Mouse (Mus musculus): Measurements from ENCODE around the gene Orai3. TPM values are rescaled to one million over a fixed set of nuclear protein-coding genes. Genes with fewer than 3 reads are reported as not detected.

The Orai3 gene
- total RNA-seq, 1 experiment: 14.0 TPM

- Histone ChIP-seq H3K4me1 (ENCODE audit: control insufficient read depth in 2 of 2, insufficient read depth in 2 of 2, low read length in 2 of 2, poor library complexity in 1 of 2) (peaks cover 0 to 5% of the 10 kb centered on the region in 2 experiments; a peak in 1 of 4 replicates), H3K27ac (ENCODE audit: insufficient read depth, low read depth, low read length, poor library complexity, severe bottlenecking) (no peak overlapping the region), H3K9me3 (ENCODE audit: control insufficient read depth, insufficient read depth, low read depth, low read length) (no peaks in the 10 kb centered on the region), H3K9ac (ENCODE audit: insufficient read depth, low read depth, low read length, poor library complexity, severe bottlenecking) (peak overlapping the region; percentile 40), H3K4me3 (ENCODE audit: insufficient read depth in 1 of 2, low read depth in 1 of 2, low read length in 2 of 2, poor library complexity in 1 of 2, severe bottlenecking in 1 of 2) (peak overlapping the region; percentile 3 to 61; a peak in 2 of 4 replicates), H3K36me3 (ENCODE audit: control insufficient read depth, insufficient read depth, low read length, poor library complexity, severe bottlenecking) (peaks cover 44% of the 10 kb centered on the region)
- DNase-seq (ENCODE audit: low read depth, low spot score): no peak
- TF ChIP-seq MAFK (IDR thresholded peaks at IDR 0.05; ENCODE audit: insufficient read depth, low read depth, low read length) (no peak), ZC3H11A (IDR thresholded peaks at IDR 0.05; ENCODE audit: borderline replicate concordance, low read depth, low read length) (no peak), HCFC1 (IDR thresholded peaks at IDR 0.05; ENCODE audit: borderline replicate concordance, insufficient read depth, low read length) (no peak), ZNF384 (IDR thresholded peaks at IDR 0.05; ENCODE audit: low read depth, low read length) (no peak), CHD2 (IDR thresholded peaks at IDR 0.05; ENCODE audit: low read depth, low read length) (no peak)
- in situ Hi-C loops (cut with MboI; ENCODE audit: low sequenced_read_pairs in 2 of 2, unreplicated experiment in 2 of 2): no loop called here
These were observed 31.5 kb downstream of the Orai3 start for GRCm38 (mm10) chr7:127801010-127801621.

GRCm38 (mm10) chr7:127802313-127802712 is 32.7 kb downstream of the Orai3 start:
- Histone ChIP-seq H3K9me3 (ENCODE audit: control insufficient read depth, insufficient read depth, low read depth, low read length) (no peaks in the 10 kb centered on the region), H3K36me3 (ENCODE audit: control insufficient read depth, insufficient read depth, low read length, poor library complexity, severe bottlenecking) (peaks cover 32% of the 10 kb centered on the region), H3K9ac (ENCODE audit: insufficient read depth, low read depth, low read length, poor library complexity, severe bottlenecking) (no peak overlapping the region), H3K27ac (ENCODE audit: insufficient read depth, low read depth, low read length, poor library complexity, severe bottlenecking) (no peak overlapping the region), H3K4me1 (ENCODE audit: control insufficient read depth in 2 of 2, insufficient read depth in 2 of 2, low read length in 2 of 2, poor library complexity in 1 of 2) (peaks cover 0 to 5% of the 10 kb centered on the region in 2 experiments; a peak in 1 of 4 replicates), H3K4me3 (ENCODE audit: insufficient read depth in 1 of 2, low read depth in 1 of 2, low read length in 2 of 2, poor library complexity in 1 of 2, severe bottlenecking in 1 of 2) (no peak overlapping the region)
- no peak for TF ChIP-seq CHD2 (IDR thresholded peaks at IDR 0.05; ENCODE audit: low read depth, low read length)
- no peak for TF ChIP-seq ZNF384 (IDR thresholded peaks at IDR 0.05; ENCODE audit: low read depth, low read length)
- no peak for TF ChIP-seq HCFC1 (IDR thresholded peaks at IDR 0.05; ENCODE audit: borderline replicate concordance, insufficient read depth, low read length)
- no peak for TF ChIP-seq ZC3H11A (IDR thresholded peaks at IDR 0.05; ENCODE audit: borderline replicate concordance, low read depth, low read length)
- TF ChIP-seq MAFK (IDR thresholded peaks at IDR 0.05; ENCODE audit: insufficient read depth, low read depth, low read length): no peak
- DNase-seq (ENCODE audit: low read depth, low spot score): no peak
- in situ Hi-C loops (cut with MboI; ENCODE audit: low sequenced_read_pairs in 2 of 2, unreplicated experiment in 2 of 2): no loop called here

GRCm38 (mm10) chr7:127808821-127809220 is 39.2 kb downstream of the Orai3 start:
- no peak overlapping the region for H3K27ac ChIP-seq (ENCODE audit: insufficient read depth, low read depth, low read length, poor library complexity, severe bottlenecking)
- H3K9ac ChIP-seq (ENCODE audit: insufficient read depth, low read depth, low read length, poor library complexity, severe bottlenecking): no peak overlapping the region
- no peak for DNase-seq (ENCODE audit: low read depth, low spot score)
- H3K4me3 ChIP-seq (ENCODE audit: insufficient read depth in 1 of 2, low read depth in 1 of 2, low read length in 2 of 2, poor library complexity in 1 of 2, severe bottlenecking in 1 of 2): no peak overlapping the region
- H3K9me3 ChIP-seq (ENCODE audit: control insufficient read depth, insufficient read depth, low read depth, low read length): no peaks in the 10 kb centered on the region
- peaks cover 2 to 10% of the 10 kb centered on the region in 2 experiments; a peak in 2 of 4 replicates for H3K4me1 ChIP-seq (ENCODE audit: control insufficient read depth in 2 of 2, insufficient read depth in 2 of 2, low read length in 2 of 2, poor library complexity in 1 of 2)
- TF ChIP-seq ZC3H11A (IDR thresholded peaks at IDR 0.05; ENCODE audit: borderline replicate concordance, low read depth, low read length) (no peak), MAFK (IDR thresholded peaks at IDR 0.05; ENCODE audit: insufficient read depth, low read depth, low read length) (no peak), HCFC1 (IDR thresholded peaks at IDR 0.05; ENCODE audit: borderline replicate concordance, insufficient read depth, low read length) (no peak), ZNF384 (IDR thresholded peaks at IDR 0.05; ENCODE audit: low read depth, low read length) (no peak), CHD2 (IDR thresholded peaks at IDR 0.05; ENCODE audit: low read depth, low read length) (no peak)
- no peaks in the 10 kb centered on the region for H3K36me3 ChIP-seq (ENCODE audit: control insufficient read depth, insufficient read depth, low read length, poor library complexity, severe bottlenecking)
- in situ Hi-C loops (cut with MboI; ENCODE audit: low sequenced_read_pairs in 2 of 2, unreplicated experiment in 2 of 2): no loop called here

- no peak for TF ChIP-seq CHD2 (IDR thresholded peaks at IDR 0.05; ENCODE audit: low read depth, low read length)
- TF ChIP-seq MAFK (IDR thresholded peaks at IDR 0.05; ENCODE audit: insufficient read depth, low read depth, low read length): no peak
- TF ChIP-seq ZC3H11A (IDR thresholded peaks at IDR 0.05; ENCODE audit: borderline replicate concordance, low read depth, low read length): no peak
- TF ChIP-seq HCFC1 (IDR thresholded peaks at IDR 0.05; ENCODE audit: borderline replicate concordance, insufficient read depth, low read length): no peak
- TF ChIP-seq ZNF384 (IDR thresholded peaks at IDR 0.05; ENCODE audit: low read depth, low read length): no peak
- Histone ChIP-seq H3K4me3 (ENCODE audit: insufficient read depth in 1 of 2, low read depth in 1 of 2, low read length in 2 of 2, poor library complexity in 1 of 2, severe bottlenecking in 1 of 2) (no peak overlapping the region), H3K9ac (ENCODE audit: insufficient read depth, low read depth, low read length, poor library complexity, severe bottlenecking) (no peak overlapping the region), H3K9me3 (ENCODE audit: control insufficient read depth, insufficient read depth, low read depth, low read length) (no peaks in the 10 kb centered on the region), H3K36me3 (ENCODE audit: control insufficient read depth, insufficient read depth, low read length, poor library complexity, severe bottlenecking) (no peaks in the 10 kb centered on the region), H3K4me1 (ENCODE audit: control insufficient read depth in 2 of 2, insufficient read depth in 2 of 2, low read length in 2 of 2, poor library complexity in 1 of 2) (peaks cover 2 to 10% of the 10 kb centered on the region in 2 experiments; a peak in 2 of 4 replicates), H3K27ac (ENCODE audit: insufficient read depth, low read depth, low read length, poor library complexity, severe bottlenecking) (no peak overlapping the region)
- in situ Hi-C loops (cut with MboI; ENCODE audit: low sequenced_read_pairs in 2 of 2, unreplicated experiment in 2 of 2): no loop called here
- no peak for DNase-seq (ENCODE audit: low read depth, low spot score)
These were observed 40.2 kb downstream of the Orai3 start for GRCm38 (mm10) chr7:127809846-127810245.

All from ES-E14 (cell line).